Mouse (Mus musculus): Measurements from ENCODE around the gene Mrps21.
"Not testable (repeated sequence)": the region's sequence is repeated elsewhere in the genome, so short reads cannot be mapped to it uniquely, and the experiment has no call there.

The Mrps21 gene

GRCm38 (mm10) chr3:95891211-95892065 is 20.1 kb upstream of the Mrps21 start, which contains the start of gene BC028528:
BC028528 (minus strand) TSS chr3:95892005.
- no peak for DNase-seq (ENCODE audit: low read depth)

- DNase-seq (ENCODE audit: low read depth): no peak
Measured at GRCm38 (mm10) chr3:95889664-95890063, 18.3 kb upstream of the Mrps21 start.

- no peak for DNase-seq (ENCODE audit: low read depth)
Measured at GRCm38 (mm10) chr3:95887596-95887995, 16.3 kb upstream of the Mrps21 start.

- no peak for DNase-seq (ENCODE audit: low read depth)
Measured at GRCm38 (mm10) chr3:95884400-95884799, 13.1 kb upstream of the Mrps21 start.

- no peak for DNase-seq (ENCODE audit: low read depth)
Measured at GRCm38 (mm10) chr3:95882816-95883425, 11.6 kb upstream of the Mrps21 start.

- peak; percentile 80 for DNase-seq (ENCODE audit: low read depth)
Measured at GRCm38 (mm10) chr3:95881979-95882815, 10.9 kb upstream of the Mrps21 start, which contains the start of gene Ciart. Ciart (minus strand) TSS chr3:95882251.

- no peak for DNase-seq (ENCODE audit: low read depth)
Measured at GRCm38 (mm10) chr3:95879063-95879462, 7.7 kb upstream of the Mrps21 start.

GRCm38 (mm10) chr3:95872048-95872447 is 729 bp upstream of the Mrps21 start:
- DNase-seq (ENCODE audit: low read depth): no peak

- DNase-seq (ENCODE audit: low read depth): no peak
Measured at GRCm38 (mm10) chr3:95870976-95871375, 343 bp downstream of the Mrps21 start.

- DNase-seq (ENCODE audit: low read depth): no peak
Measured at GRCm38 (mm10) chr3:95867408-95867807, 3.9 kb downstream of the Mrps21 start.

- no peak for DNase-seq (ENCODE audit: low read depth)
Measured at GRCm38 (mm10) chr3:95866071-95866470, 5.2 kb downstream of the Mrps21 start.

- no peak for DNase-seq (ENCODE audit: low read depth)
Measured at GRCm38 (mm10) chr3:95865571-95865970, 5.7 kb downstream of the Mrps21 start.

- no peak for DNase-seq (ENCODE audit: low read depth)
Measured at GRCm38 (mm10) chr3:95865050-95865449, 6.3 kb downstream of the Mrps21 start.

- no peak for DNase-seq (ENCODE audit: low read depth)
Measured at GRCm38 (mm10) chr3:95863578-95863977, 7.7 kb downstream of the Mrps21 start.

- peak; percentile 94 for DNase-seq (ENCODE audit: low read depth)
Measured at GRCm38 (mm10) chr3:95861796-95862195, 9.5 kb downstream of the Mrps21 start.

- peak; percentile 40 for DNase-seq (ENCODE audit: low read depth)
Measured at GRCm38 (mm10) chr3:95861216-95861615, 10.1 kb downstream of the Mrps21 start.

GRCm38 (mm10) chr3:95860323-95860722 is 11.0 kb downstream of the Mrps21 start:
- no peak for DNase-seq (ENCODE audit: low read depth)

GRCm38 (mm10) chr3:95858278-95858677 is 13.0 kb downstream of the Mrps21 start:
- not testable (repeated sequence) for DNase-seq (ENCODE audit: low read depth)

GRCm38 (mm10) chr3:95857050-95857449 is 14.3 kb downstream of the Mrps21 start:
- not testable (repeated sequence) for DNase-seq (ENCODE audit: low read depth)

GRCm38 (mm10) chr3:95856115-95856514 is 15.2 kb downstream of the Mrps21 start:
- DNase-seq (ENCODE audit: low read depth): peak; percentile 43

- peak; percentile 88 for DNase-seq (ENCODE audit: low read depth)
Measured at GRCm38 (mm10) chr3:95855502-95856089, 15.7 kb downstream of the Mrps21 start, which contains the start of gene Prpf3. Prpf3 (minus strand) TSS chr3:95855885.

GRCm38 (mm10) chr3:95851317-95851716 is 20.0 kb downstream of the Mrps21 start:
- no peak for DNase-seq (ENCODE audit: low read depth)

Measured in c-Kit-positive CD71-positive TER-119-negative erythroid progenitor cells, embryonic 14.5 days (primary cell).